Mouse (Mus musculus): ENCODE data around the gene Phospho1.

The Phospho1 gene

GRCm38 (mm10) chr11:95824071-95824876 lies at the start of gene Phospho1:
Gene Phospho1 (plus strand): TSS chr11:95824499.
- peak; percentile 79 to 81 for DNase-seq (ENCODE audit: low spot score in 2 of 2)

GRCm38 (mm10) chr11:95777323-95778297 lies 46.7 kb upstream of the Phospho1 start:
- DNase-seq (ENCODE audit: low spot score in 2 of 2), result peak; percentile 19 to 36

GRCm38 (mm10) chr11:95778831-95779251 lies 45.5 kb upstream of the Phospho1 start:
- DNase-seq (ENCODE audit: low spot score in 2 of 2), result peak; percentile 7 to 15

GRCm38 (mm10) chr11:95779366-95779765 lies 44.9 kb upstream of the Phospho1 start:
- no peak for DNase-seq (ENCODE audit: low spot score in 2 of 2)

GRCm38 (mm10) chr11:95780480-95780879 lies 43.8 kb upstream of the Phospho1 start:
- no peak for DNase-seq (ENCODE audit: low spot score in 2 of 2)

- DNase-seq (ENCODE audit: low spot score in 2 of 2), result no peak
Measured at GRCm38 (mm10) chr11:95781557-95781956, 42.7 kb upstream of the Phospho1 start.

- no peak for DNase-seq (ENCODE audit: low spot score in 2 of 2)
Measured at GRCm38 (mm10) chr11:95783457-95783856, 40.8 kb upstream of the Phospho1 start.

GRCm38 (mm10) chr11:95783958-95784357 lies 40.3 kb upstream of the Phospho1 start:
- no peak for DNase-seq (ENCODE audit: low spot score in 2 of 2)

- DNase-seq (ENCODE audit: low spot score in 2 of 2), result no peak
Measured at GRCm38 (mm10) chr11:95785675-95786074, 38.6 kb upstream of the Phospho1 start.

GRCm38 (mm10) chr11:95786511-95786910 lies 37.8 kb upstream of the Phospho1 start:
- no peak for DNase-seq (ENCODE audit: low spot score in 2 of 2)

- DNase-seq (ENCODE audit: low spot score in 2 of 2), result no peak
Measured at GRCm38 (mm10) chr11:95789451-95789891, 34.8 kb upstream of the Phospho1 start.

- no peak for DNase-seq (ENCODE audit: low spot score in 2 of 2)
Measured at GRCm38 (mm10) chr11:95791787-95792186, 32.5 kb upstream of the Phospho1 start.

GRCm38 (mm10) chr11:95792950-95793509 lies 31.3 kb upstream of the Phospho1 start:
- no peak for DNase-seq (ENCODE audit: low spot score in 2 of 2)

GRCm38 (mm10) chr11:95794201-95794600 lies 30.1 kb upstream of the Phospho1 start:
- no peak for DNase-seq (ENCODE audit: low spot score in 2 of 2)

- no peak for DNase-seq (ENCODE audit: low spot score in 2 of 2)
Measured at GRCm38 (mm10) chr11:95795582-95795981, 28.7 kb upstream of the Phospho1 start.

GRCm38 (mm10) chr11:95805010-95805409 lies 19.3 kb upstream of the Phospho1 start:
- DNase-seq (ENCODE audit: low spot score in 2 of 2), result no peak

GRCm38 (mm10) chr11:95805527-95805926 lies 18.8 kb upstream of the Phospho1 start:
- no peak for DNase-seq (ENCODE audit: low spot score in 2 of 2)

- no peak for DNase-seq (ENCODE audit: low spot score in 2 of 2)
Measured at GRCm38 (mm10) chr11:95807884-95808283, 16.4 kb upstream of the Phospho1 start.

GRCm38 (mm10) chr11:95808448-95809011 lies 15.8 kb upstream of the Phospho1 start:
- no peak for DNase-seq (ENCODE audit: low spot score in 2 of 2)

GRCm38 (mm10) chr11:95809603-95810002 lies 14.7 kb upstream of the Phospho1 start:
- no peak for DNase-seq (ENCODE audit: low spot score in 2 of 2)

GRCm38 (mm10) chr11:95810828-95811227 lies 13.5 kb upstream of the Phospho1 start:
- DNase-seq (ENCODE audit: low spot score in 2 of 2), result no peak

GRCm38 (mm10) chr11:95811741-95812140 lies 12.6 kb upstream of the Phospho1 start:
- no peak for DNase-seq (ENCODE audit: low spot score in 2 of 2)
